Mouse (Mus musculus): ENCODE data around the gene Cd180. TPM values are rescaled to one million over a fixed set of nuclear protein-coding genes. Genes with fewer than 3 reads are reported as not detected.
"Not testable (repeated sequence)": the region's sequence is repeated elsewhere in the genome, so short reads cannot be mapped to it uniquely, and the experiment has no call there.

The Cd180 gene
- total RNA-seq, 2 experiments from 2014 or later = 0.86 to 0.98 TPM

DNA sequence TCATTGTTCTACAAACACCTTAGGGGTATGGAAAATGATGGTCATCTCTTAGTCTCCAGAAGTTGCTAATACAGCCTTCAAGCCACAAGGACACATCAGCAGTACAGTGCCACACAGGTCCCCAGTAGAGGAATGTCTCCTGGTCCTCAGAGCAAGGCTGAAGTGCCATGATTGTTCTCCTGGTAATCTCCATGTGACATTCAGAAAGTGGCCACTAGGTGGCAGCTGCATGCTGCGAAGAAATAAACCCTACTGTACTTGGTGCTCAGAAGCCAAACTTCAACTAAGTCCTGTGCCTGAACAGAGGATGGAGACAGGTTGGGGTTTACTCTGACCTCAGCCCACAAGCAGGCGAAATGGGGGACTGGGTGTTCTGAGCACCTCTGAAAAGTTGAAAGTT lies 14.9 kb upstream of the Cd180 start:
- peak; percentile 84 for DNase-seq

- no peak for DNase-seq
Measured at GRCm38 (mm10) chr13:102684890-102685289, 8.5 kb upstream of the Cd180 start.

DNA sequence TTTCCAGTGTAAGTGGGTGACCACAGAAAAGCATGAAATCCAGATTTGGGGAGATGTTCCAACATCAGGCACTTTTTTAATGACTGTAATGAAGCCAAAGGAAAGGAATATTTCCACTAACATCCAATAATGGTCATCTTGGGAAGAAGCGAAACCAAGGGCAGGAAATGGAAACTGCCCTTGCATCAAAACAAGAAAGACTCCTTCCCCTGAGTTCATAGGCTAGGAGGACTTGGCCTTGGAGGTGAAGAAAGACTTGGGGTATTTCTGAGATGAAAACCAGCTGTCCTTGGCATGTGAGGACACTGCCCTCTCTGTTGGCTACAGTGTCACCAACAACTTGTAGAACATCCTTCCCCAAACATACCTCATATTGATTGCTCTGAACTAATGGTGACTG lies 5.2 kb upstream of the Cd180 start:
- no peak for DNase-seq

- DNase-seq = no peak
Measured at GRCm38 (mm10) chr13:102689201-102690090, 3.9 kb upstream of the Cd180 start.

DNA sequence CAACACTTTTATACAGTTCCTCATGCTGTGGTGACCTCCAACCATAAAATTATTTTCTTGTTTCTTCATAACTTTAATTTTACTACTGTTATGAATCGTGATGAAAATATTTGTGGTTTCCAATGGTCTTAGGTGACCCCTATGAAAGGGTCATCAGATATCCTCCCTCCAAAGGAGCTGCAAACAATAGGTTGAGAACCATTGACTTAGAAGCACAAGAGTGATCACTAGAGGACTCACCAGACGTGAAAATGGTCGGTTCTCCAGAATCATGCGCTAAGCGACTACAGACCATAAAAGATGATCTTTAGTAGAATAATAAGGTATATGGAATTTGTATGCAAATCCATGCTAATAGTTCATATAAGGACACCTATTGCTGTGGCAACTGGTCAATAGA lies 3.2 kb upstream of the Cd180 start:
- DNase-seq = no peak

DNA sequence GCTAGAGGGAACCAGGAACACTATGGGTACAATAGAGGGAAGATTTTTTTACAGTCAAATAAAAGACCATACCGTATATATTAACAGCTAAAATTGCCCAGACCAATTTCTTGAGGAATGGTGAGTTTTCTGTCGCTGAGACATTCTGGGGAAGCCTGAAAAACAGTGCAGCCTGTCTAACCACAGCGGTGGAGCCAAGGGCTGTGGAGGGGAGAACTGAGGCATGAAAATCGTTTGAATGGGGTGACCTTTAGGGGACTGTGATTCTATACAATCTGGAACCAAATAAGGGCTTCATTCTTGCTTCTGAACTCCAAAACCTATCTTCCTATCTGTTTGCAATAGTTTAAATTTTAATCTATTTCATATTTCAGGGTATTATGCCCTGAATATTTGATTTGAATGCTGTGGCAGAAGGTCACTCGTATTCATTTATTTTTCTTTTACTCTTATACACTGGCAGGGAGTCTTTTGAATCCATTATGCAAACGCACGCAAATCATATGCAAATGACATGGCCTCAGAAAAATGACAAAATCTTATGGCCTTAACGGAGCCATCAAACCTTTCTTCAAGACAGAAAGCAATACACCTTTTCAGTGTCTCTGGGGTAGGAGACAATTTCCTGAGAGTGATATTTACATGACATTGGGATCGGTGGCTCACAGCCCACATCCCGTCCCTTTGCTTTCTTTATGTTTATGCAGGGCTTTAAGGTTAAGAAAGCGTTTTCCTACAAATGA lies 1.8 kb upstream of the Cd180 start:
- no peak for DNase-seq

GRCm38 (mm10) chr13:102694154-102694553 lies 796 bp downstream of the Cd180 start:
- no peak for DNase-seq

GRCm38 (mm10) chr13:102695121-102695905 lies 2.0 kb downstream of the Cd180 start:
- DNase-seq = no peak

GRCm38 (mm10) chr13:102698335-102698734 lies 5.0 kb downstream of the Cd180 start:
- DNase-seq = no peak

DNA sequence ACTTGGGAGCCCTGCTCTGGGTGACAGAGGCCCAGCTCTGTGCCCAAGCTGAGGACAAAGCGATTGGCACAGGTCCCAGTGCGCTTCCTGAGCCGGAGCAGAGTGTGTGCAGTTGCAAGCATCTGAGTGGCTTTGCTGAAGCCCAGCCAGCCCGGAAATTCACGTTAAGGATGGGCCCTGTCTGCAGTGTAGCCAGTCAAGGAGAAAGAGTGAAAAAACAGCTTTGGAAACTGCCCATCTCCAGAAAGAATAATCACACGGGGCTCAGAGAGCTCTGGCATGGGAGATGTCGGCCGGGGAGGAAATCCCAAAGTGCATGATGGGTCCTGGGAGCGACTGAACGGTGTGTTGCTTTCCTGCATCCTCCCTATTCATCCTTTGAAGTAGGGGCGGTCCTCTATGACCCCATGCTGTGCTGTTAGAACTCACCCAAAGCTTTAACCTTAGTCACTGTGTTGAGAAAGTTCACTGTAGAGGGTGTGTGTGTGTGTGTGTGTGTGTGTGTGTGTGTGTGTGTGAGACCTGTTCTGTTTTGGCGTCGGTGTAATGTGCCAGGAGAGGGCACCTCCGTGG lies 5.5 kb downstream of the Cd180 start:
- peak; percentile 73 for DNase-seq

DNA sequence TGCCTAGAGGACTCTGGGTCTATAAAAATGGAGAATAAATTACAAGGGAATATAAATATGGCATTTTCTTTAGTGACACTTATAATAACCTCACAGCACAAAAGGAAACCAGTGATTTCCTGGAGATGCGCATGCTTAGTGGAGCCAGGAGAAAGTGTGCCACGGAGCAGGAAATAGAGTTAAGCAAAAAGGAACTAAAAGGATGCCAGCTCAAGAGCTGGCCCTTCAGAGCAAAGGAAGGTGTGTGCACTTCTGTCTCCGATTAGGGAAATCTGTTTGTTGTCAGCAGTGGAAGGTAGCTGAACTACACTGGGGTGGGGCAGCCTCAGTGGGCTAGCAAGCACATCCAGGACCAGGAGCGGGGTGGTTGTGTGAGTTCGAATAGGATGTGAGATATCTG lies 6.8 kb downstream of the Cd180 start:
- DNase-seq = no peak

DNA sequence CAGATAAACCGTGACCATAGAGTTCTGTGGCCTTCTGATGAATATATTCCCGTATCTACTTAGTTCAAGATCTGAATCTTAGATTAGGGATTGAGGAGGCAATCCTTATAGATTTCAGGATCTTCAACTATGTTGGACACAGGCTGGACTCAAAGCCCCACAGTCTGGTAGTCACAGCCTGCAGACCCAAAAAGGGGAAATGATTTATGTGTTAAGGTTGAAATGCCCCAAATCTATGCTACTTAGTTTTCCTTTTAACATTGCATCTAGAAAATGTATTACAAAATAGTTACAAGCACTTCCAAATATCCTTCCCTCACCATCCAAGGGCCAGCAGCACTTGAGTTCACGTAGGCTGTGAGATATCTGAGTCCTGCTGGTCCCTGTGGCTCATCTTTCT lies 7.4 kb downstream of the Cd180 start:
- no peak for DNase-seq

GRCm38 (mm10) chr13:102716973-102717372 lies 23.6 kb downstream of the Cd180 start:
- DNase-seq = no peak

- DNase-seq = no peak
Measured at GRCm38 (mm10) chr13:102725416-102725815, 32.1 kb downstream of the Cd180 start.

GRCm38 (mm10) chr13:102725906-102726305 lies 32.5 kb downstream of the Cd180 start:
- DNase-seq = no peak

DNA sequence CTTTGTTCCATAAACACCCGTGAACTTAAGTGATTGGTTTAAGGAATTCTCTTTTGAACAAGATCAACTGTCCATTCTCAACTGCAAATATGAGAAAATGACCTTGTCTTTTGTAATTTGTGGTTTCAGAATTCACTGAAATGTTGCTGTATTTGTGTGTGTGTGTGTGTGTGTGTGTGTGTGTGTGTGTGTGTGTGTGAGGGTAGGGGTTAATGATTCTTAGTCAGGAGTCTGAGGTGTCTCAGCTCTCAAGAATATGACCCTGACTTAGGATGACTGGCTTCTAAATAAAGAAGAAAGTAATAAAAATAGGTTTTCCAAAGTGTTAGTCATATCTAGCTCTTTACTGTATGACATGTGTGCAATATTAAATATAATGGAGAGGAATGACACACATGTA lies 33.5 kb downstream of the Cd180 start:
- DNase-seq = no peak

DNA sequence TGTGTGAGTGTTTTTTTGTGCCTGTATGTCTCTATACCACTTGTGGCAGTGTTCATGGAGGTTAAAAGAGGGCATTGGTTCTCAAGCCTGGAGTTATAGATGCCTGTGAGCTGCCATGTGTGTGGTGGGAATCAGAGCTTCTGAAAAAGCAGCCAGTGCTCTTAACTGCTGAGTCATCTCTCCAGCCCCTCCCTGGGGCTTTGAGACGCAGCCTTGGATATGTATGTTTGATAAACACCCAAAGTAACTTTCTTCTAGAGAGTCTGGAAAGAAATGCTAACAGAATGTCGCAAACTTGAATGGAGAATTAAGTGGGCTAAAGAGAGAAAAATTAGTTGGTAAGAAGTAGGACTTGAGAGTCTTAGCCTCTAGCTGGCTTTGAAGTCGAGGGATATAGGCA lies 34.7 kb downstream of the Cd180 start:
- DNase-seq = no peak

DNA sequence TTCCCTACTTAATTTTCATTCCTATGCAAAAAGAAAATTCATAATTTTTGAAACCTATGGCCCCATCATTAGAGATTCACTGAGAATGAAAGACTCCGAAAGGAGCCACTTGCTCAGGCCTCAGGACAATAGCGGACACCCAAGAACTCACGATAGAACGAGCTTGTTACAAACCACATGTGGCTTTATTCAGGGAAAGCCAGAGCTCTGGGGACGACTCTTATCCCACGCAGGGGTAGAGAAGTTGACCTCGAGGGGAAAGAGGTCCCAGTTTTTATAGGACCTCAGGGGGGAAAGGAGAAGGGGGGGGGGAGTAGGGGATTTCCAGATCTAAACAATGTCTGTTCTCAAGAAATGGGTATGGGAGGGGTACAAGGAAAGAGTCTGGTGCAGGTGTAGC lies 35.6 kb downstream of the Cd180 start:
- DNase-seq = not testable (repeated sequence)

DNA sequence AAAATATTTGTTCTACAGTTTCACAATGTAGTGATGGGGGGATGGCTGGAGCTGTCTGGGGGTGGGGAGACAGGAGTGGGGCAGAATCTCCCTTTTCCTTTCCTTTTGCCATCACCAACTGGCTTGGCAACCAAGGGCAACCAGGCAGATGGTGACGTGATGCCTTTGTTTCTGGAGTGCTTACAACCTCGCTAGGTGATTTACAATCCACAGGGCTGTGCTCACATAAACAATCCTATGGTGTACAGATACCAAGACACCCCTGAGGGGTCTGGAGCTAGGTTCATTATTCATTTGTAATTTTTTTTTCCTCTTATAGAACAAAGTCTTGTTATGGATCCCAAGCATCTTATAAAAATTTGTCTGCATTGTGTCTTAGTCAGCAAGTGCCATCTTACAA lies 39.7 kb downstream of the Cd180 start:
- no peak for DNase-seq

GRCm38 (mm10) chr13:102737811-102738210 lies 44.5 kb downstream of the Cd180 start:
- no peak for DNase-seq

DNA sequence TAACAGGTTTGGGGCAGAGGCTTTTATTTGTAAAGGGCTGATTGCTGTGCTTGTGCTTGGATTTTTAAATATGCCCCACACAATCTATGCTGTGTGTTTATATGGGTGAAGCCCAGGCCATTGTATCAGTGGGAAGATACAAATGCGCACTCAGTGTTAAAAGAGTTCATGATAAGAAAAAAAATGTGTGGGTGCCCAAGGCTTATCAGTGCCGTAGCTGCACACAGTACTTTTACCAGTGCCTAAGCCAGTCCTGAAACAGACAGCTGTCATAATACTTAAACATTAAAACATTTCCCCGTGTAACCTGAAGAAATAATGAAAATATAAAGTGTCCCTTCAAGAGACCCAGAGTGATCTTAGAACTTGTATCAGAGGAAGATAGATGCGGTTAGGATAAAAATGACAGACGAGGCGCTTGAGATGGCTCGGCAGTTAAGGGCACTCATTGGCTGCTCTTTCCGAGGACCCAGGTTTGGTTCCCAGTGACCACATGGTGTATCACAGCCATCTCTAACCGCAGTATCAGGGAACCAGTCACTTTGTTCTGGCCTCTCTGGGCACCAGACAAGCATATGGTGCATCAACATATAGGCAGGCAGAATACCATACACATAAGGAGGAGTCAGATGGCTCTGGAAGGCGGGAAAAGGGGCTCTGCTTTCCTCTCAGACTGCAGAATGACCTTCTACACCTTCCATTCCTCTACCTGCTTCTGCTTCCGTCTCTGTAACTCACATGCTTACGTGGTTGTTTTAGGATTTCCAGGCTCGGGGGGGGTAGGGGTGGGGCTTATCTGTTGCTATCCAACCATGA lies 46.6 kb downstream of the Cd180 start:
- DNase-seq = no peak
